Mouse (Mus musculus) mesoderm, embryonic 11.5 days (tissue): Measurements from ENCODE around the gene Mgat5.

ENCODE experiments used
- DNase-seq: peaks from one replicate; pipeline ENCODE4 v3.0.0-alpha.2; 2012; ENCODE audit warnings: low read depth, low spot score

Mgat5 gene

DNA sequence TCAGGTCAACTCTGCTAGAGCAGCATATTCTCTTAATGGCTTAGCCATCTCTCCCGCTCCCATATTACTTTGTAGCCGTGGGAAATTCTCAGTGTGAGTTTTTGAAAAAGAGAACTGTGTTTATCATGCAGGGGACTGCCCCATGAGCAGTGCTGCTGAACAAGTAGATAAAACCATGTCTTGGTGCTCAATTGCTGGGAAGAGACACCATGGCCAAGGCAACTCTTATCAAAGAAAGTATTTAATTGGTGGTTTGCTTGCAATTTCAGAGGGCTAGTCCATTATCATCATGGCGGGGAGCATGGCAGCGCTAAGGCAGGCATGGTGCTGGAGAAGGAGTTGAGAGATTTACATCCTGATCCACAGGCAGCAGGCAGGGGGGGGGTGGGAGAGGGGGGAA lies 54.9 kb downstream of the Mgat5 start:
- DNase-seq = no peak

DNA sequence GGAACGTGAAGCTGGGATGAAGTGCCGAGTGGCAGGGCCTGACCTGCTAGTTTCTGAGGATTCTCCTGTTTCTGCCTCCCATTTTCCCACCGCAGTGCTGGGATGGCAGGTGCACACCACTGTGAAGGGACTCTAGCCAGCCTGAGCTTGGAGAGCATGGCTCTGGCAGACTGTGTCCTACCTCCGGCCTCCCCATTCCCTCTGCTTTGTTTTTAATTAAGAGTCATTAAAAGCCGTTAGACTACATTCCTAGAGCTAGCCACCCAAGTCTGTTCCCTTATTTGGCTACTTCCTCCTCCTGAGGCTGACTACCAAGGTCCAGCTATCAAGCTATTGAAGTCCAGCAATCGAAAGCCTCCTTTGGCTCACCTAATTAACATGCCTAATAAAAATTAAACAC lies 56.2 kb downstream of the Mgat5 start:
- no peak for DNase-seq

DNA sequence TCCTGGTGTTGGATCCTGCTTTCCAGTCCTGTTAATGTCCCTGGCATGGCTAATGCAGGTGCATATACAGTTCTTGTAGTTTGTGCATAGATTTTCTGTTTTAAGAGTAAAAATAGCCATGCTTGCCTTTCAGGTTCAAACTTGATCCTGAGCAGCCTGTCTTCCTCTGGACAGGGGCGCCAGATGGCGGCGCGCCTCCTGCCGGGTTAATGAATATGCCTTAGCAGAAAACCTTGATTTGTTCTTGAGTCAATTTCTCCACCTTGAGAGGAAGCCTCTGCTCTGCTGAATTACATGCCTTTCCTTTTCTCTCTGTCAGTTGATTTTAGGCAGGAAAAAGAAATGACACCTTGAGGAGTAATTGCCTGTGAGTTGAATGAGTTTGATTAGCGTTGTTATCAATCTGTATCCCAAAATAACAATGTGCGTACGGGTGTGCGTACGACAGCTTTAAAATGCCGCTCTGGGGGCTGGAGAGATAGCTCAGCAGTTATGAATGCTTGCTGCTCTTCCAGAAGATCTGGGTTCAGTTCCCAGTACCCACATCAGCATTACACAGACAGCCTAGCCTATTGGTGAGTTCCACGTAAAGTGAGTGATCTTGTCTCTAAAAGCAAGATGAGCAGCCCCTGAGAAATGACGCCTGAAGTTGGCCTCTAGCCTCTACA lies 57.5 kb downstream of the Mgat5 start:
- DNase-seq = no peak

DNA sequence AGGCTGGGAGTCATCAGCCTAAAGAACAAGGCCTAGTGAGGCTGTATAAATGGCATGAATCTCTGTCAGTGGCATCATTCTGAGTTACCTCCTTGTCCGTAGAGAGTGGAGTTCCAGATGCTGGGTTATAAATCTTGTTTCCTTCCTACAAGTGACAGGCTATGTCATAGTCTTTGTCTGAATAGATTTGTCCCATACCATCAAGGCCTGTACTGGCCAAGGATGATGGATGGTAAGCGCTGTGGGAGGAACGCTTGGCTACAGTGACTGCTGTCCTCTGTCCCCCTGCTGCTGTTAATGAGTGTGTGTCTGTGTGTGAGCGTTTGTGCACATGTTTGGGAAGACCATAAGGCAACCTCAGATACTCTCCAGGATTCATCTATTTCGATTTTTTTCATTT lies 63.2 kb downstream of the Mgat5 start:
- DNase-seq = peak; percentile 52

DNA sequence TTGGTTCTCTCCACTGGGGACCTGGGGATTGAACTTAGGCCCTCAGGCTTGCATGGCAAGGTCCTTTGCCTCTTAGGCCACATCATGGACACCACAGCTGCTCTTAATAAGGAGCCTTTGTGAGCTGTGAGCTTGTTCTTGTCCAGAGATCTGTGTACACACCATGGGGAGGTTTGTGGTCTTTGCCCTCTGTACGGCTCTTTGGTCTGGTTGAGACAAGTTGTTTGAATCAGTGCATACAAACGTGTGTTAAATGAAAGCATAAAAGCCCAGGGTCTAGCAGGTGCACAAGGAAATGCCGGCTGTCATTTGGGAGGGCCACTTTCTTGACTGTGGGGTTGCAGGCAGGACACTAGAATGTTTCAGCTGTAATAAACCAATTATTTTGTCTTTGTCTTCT lies 64.5 kb downstream of the Mgat5 start:
- DNase-seq = no peak

DNA sequence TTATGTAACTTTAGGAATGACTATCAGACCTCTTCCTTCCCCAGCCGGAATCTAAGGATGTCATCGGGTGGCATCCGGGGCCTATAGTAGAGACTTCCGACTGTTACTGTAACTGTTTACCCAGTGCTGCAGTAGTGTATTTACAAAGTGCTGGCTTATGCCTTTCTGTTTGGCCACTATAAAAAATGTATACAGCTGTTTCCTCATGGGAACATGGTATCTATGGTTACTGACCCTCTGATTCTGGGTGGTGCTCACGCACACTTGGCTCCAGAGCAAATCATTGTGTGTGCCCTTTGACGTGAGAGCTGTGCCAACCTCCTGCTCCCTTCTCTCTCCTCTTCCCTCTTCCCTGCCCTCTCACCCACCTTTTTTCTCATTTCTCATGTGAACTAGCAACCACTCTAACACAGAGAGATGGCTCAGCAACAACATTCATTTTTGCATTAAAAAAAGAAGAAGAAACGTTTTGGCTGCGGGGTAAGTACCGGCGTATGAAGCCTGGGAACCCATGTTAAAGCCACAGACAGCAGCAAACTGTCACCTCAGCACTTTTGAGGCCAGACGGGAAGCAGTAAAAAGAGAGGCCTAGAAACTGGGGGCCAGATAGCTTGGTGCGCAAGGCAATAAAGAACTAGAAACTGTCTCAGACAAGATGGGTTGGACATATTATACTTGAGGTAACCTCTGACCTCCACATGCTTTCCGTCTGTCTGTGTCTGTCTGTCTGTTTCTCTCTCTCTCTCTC lies 65.6 kb downstream of the Mgat5 start:
- no peak for DNase-seq

DNA sequence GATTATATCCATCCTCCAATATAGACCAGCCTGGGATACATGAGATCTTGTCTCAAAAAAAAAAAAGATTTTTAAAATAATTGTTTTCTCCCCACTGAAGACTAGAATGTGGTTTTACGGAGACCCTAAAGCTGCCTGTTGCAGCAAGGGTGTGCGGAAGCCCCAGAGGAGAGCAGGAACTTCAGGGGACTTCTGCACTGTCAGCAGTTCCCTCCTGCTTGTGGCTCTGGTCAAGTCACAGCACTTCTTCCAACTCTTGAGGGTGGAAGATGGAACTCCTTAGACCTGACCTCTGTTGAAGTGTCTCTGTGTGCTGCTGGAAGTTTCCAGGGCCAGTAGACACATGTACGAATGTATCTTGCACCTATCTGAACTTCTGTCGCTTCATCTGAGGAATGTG lies 66.3 kb downstream of the Mgat5 start:
- DNase-seq = no peak

DNA sequence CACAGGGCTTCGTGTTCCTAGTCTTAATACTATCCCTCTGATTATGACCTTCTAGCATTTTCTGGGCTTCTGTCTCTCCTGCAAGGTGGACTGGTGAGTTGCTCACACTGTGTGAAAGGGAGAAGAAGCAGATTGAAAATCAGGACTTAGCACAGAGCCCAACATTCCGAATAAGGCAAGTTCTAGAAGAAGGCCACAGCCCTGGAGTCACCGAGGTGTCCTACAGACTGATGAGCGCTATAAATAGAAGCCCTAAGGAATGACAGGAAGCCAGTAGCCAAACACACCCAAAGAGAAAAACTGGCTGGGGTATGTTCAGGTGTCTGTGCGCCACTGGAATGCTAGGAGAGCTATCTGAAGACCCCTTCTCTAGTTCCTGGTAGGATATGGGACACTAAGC lies 68.5 kb downstream of the Mgat5 start:
- DNase-seq = no peak

DNA sequence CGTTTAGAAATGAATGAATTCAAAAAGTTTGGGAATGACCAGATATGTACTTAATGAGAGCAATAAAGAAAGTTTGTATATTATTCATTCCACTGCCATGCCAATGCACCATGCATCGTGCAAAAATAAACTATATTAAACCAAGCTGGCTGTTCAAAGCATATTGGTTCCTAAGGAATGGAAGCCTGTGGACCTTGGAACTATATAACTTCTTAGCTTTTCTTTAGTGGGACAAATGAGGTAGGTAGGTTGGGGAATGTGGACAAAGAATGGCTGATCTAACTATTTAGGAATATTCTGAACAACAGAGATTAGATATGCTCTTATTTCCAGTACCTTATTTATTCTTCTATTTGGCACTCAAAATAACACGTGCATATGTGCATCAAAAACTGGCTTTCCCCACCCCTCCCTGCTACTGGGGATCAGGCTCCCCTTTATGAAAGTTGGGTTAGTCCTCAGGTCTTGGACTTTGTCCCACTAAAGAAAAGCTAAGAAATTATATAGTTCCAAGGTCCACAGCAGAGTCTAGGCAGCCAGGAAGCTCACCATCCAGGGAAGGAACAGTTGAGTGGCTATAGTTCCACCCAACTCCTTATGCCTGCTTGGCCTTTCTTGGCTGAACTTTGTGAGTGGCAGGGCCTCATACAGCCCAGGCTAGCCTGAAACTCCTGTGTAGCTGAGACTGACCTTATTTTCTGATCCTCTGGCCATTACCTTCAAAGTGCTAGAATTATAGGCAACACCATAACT lies 70.9 kb downstream of the Mgat5 start:
- DNase-seq = no peak

DNA sequence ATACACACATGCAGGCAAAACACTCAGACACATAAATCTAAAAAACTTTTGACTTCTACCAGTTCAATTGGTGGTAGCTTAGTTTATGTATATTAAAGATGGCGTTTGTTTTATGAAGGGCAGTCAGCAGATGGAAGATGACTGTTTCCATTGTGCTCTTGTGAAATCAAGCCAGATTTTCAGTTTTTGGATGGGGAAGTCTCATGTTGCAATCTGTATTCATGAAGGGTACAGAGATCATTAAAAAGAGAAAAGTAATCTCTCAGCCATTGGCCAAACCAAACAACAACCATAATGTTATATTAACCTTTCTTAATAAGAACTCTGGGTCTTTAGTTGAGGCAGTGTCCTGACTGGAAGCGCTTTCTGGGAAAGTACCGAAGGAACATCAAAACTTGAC lies 73.3 kb downstream of the Mgat5 start:
- DNase-seq = no peak

DNA sequence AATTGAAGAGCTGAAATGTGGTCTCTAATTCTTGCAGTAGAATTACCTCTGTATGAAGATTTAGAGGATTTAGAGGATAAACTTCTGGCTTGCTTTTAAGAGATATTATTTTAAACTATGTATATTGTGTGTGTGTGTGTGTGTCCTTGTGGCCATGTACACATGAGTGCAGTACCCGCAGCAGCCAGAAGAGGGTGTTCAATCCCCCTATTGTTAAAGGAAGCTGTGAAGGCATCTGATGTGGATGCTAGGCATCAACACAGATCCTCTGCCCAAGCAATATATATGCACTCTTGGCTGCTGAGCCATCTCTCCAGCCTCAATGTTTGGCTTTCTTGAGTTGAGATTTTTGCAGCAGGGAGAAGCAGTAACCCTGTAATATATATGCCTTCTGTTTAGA lies 75.4 kb downstream of the Mgat5 start:
- DNase-seq = no peak

DNA sequence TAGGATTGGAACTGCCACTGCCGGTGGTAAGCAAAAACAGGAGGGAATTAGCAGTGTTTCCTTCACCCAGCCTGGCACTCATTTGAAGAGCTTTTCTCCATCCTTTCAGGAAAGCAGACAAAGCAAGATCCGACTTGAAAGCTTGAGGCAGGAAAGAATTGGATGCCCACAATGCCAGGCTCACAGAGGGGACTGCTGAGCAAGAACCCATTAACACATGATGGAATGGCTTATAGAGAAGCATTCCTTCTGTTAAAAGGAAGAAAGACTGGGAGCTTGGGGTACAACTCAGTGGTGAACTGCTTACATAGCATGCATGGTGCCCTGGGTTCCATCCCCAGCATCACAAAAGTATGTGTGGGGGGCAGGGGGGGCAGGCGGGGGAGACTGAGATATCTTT lies 80.2 kb downstream of the Mgat5 start:
- no peak for DNase-seq

DNA sequence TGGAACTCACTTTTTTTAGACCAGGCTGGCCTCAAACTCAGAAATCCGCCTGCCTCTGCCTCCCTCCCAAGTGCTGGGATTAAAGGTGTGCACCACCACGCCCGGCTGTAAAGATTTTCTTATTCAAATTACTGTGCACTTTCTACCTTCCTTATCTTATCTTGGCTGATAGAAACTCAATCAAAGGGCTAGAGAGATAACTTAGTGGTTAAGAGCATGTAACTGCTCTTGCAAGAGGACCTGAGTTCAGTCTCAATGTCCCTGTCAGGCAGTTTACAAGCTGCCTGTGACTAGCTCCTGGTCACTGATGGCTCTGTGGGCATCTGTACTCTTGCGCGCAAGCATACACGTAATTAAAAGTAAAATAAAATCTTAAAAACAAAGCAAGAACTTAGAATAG lies 82.7 kb downstream of the Mgat5 start:
- DNase-seq = no peak

DNA sequence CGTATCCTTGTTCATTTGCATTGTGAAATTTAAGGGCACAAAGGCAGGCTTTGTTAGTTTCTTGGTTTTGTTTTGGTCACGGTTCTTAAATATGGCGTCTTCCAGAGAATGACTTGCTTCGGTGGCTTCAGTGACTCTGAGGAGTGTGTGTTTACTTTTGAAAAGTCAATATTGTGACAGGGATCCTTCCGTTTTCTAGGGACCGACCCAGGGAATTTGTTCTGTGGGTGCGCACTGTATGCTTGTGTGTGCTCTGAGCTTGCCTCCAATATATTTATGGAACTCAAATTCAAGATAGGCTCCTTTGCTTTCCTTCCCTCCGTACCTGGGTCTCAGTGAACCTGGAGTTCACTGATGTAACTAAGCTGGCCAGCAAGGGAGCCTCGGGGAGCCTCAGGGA lies 86.1 kb downstream of the Mgat5 start:
- no peak for DNase-seq

DNA sequence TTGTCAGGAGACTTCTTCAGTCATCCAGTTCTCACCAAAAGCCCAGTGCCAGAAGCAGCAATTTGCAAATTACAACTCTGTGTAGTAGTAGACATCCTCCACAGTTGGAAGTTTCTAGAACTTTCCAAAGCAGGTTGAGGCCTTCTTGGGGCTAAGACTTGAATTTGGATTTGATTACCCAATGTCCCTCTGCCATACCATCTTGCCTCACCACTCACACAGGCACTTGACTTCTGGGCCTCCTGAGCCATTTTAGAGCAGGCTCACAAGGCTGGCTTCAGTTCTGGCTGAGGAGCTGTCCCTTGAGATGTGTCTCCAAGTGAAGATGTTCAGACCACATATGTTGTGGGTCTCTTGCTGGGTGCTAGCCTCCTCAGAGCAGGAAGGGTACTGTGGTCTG lies 86.9 kb downstream of the Mgat5 start:
- DNase-seq = no peak

DNA sequence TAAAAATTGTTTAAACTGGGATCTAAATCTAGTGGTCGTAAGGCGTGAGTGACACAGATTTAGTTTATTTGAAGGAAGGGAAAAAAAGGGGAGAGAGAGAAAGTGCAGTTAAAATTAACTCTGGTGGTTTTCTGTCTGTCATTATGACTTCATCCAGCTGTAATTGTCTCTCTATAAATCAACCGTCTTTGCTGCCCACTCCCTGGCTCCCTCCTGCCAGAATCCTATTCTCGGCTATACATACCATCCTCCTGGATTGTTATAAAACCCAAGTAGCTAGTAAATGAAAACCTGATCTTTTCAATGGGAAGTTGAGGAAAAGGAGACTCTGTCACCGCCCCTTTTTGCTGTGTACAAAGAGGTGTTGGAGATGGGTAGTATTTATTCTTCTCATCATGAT lies 88.5 kb downstream of the Mgat5 start:
- no peak for DNase-seq

DNA sequence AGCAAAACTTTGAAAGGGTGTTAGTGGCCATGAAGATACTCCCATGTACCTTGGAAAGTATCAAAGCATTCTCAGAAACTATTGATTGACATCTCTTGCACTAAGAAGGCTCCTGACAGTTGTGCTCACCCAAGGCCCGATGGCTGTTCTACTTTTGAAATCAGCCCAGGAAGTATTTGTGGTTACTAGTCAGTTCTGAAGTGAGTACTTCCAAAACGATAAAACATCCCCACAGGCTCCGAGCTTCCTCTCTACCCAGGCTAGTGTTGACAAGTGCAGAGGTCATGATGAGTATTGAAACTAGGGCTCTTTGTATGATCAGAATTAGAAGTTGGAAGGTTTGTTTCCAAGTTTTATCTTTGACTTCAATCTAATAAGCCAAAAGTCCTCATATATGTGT lies 92.0 kb downstream of the Mgat5 start:
- no peak for DNase-seq

DNA sequence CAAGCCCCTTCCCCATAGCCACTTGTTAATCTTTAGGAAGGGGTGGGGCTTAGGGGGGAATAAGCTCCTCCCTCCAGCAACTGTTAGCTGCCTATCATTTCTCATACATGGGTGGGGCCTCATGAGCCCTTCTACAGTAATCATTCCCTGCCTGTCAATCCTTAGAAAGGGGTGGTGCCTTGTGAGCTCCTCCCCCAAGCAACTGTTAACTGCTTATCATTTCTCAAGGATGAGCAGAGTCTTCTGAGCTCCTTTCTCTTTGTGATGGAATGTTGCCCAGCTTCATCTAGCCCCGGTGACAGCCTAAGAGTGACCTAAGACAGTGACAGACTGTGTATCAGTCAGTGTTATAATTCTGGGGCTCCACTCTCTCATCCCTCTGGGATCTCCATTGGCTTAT lies 95.0 kb downstream of the Mgat5 start:
- no peak for DNase-seq

DNA sequence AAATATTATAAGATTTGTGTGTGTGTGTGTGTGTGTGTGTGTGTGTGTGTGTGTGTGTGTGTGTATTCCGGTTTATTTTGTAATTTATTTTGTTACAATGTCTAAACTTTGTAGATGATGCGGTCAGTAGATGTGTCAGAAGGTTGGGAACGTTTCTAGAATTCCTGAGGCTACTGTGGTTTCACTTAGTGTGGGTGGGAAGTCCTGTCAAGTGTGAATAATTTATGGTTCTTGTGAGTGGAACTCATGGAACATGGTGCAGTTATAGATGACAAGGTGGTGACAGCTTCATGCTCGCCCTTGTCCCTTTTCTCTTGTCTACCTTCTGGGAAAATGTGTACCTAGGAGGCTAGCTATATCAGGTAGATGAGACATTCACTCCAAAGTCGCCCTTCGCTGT lies 96.2 kb downstream of the Mgat5 start:
- no peak for DNase-seq

DNA sequence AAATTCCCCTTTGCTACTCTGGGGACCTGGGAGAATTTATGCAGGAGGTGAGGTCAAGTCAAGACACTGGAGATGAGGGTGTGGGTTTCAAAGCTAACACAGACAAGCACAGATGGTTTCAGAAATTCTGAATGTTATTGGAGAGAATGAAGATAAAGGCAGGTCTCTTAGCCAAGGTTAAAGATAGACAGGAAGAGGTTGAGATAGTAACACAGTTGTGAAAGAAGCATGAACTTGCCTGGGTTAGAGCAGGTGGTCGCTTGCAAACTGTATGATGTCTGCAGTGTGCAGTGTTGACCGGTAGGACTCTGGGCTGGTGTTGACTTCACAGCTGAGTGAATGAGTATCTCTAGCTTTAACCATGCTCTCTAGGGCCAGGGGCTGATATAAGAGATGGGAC lies 97.8 kb downstream of the Mgat5 start:
- no peak for DNase-seq

DNA sequence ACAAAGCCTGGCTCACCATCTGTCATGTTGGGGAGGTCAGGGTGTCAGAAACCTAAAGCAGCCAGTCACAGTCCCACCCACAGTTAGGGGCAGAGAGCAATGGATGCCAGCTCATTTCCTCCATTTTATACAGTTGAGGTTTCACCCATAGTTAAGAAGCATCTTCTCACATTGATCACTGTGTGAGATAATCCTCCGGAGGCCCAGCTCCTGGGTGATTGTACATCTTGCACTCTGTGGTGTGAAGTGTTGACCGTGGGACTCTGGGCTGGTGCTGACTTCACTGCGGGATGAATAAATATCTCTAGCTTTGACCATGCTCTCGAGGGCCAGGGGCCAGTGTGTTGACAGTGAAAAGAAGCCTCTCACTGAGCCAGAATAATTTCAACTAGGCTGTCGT lies 99.0 kb downstream of the Mgat5 start:
- DNase-seq = no peak

DNA sequence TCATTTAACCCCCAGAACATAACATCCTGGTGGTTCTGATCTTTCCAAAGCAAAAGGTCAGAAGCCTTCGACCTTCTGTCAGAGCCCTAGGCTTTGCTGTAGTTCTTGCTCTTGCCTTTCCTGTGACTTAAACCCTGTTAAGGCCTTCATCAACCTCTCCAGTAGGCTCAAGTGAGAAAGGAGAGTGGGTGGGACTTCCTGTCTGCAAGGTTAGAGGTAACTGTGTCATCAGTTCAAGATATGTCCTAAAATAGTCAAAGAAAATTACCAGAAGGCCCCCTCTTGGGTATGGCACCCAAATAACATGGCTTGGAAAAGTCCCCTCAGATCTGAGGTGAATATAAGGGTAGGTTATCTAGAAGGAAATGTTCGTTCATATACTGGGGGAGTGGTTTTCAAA lies 99.5 kb downstream of the Mgat5 start:
- DNase-seq = no peak

DNA sequence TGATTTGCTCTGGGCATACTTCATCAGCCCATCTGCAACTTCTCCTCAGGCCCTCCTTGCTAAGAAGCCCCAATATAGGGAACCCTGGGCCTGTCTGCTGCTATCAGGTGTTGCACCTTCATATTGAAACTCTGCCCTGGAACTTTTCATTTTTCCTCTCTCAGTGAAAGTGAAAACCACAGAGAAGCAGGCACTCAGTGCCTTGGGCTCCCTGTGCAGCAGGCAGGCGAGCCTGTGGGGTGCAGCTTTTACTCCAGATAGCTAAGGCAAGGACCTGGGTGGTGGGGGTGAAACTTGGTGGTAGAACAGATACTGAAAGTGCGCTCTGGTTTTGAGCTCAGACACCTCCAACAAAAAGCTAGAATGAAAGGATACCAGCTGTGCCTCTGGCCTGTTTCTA lies 100.8 kb downstream of the Mgat5 start:
- no peak for DNase-seq
